Mouse (Mus musculus) liver, postnatal 0 days (tissue): ENCODE results near the gene Sspo. TPM values are rescaled to one million over a fixed set of nuclear protein-coding genes. Genes with fewer than 3 reads are reported as not detected.

ENCODE experiments used
- ATAC-seq: fragments of 200-750 bp; cut with Nextera tagmentation; 2 replicates; pipeline ENCODE4 v1.8.0; 2017; ENCODE audit warnings: mild to moderate bottlenecking, moderate library complexity
- DNase-seq: peaks from one replicate; pipeline ENCODE4 v3.0.0-alpha.2; 2016
- H3K27ac ChIP-seq: fragments of 300-500 bp; sonication (generic); 2 replicates; pipeline ENCODE4 v1.5.1; 2014; ENCODE audit warnings: antibody characterized with exemption, moderate library complexity, mild to moderate bottlenecking, low read depth
- H3K27me3 ChIP-seq: fragments of 300-500 bp; sonication (generic); 2 replicates; pipeline ENCODE4 v1.6.1; 2014; ENCODE audit warnings: low read length, control low read depth, mixed read lengths; ENCODE audit not compliant: insufficient read depth
- H3K36me3 ChIP-seq: fragments of 300-500 bp; sonication (generic); replicated peaks from 2 replicates; pipeline ENCODE4 v1.6.1; 2014; ENCODE audit warnings: mild to moderate bottlenecking, control low read depth, low read length, moderate library complexity, mixed read lengths; ENCODE audit not compliant: insufficient read depth
- H3K4me1 ChIP-seq: fragments of 300-500 bp; sonication (generic); 2 replicates; pipeline ENCODE4 v1.6.1; 2014; ENCODE audit warnings: antibody characterized with exemption, mild to moderate bottlenecking, control low read depth; ENCODE audit not compliant: insufficient read depth
- H3K4me2 ChIP-seq: fragments of 300-500 bp; sonication (generic); 2 replicates; pipeline ENCODE4 v1.6.1; 2014; ENCODE audit warnings: low read depth, mild to moderate bottlenecking, low read length, moderate library complexity, mixed read lengths
- H3K4me3 ChIP-seq: fragments of 300-500 bp; sonication (generic); 2 replicates; pipeline ENCODE4 v1.5.1; 2014; ENCODE audit warnings: low read depth, low read length
- H3K9ac ChIP-seq: fragments of 300-500 bp; sonication (generic); replicated peaks from 2 replicates; pipeline ENCODE4 v1.6.1; 2014; ENCODE audit warnings: mild to moderate bottlenecking, moderate library complexity
- H3K9me3 ChIP-seq: fragments of 300-500 bp; sonication (generic); 2 replicates; pipeline ENCODE4 v1.6.1; 2016; ENCODE audit warnings: mild to moderate bottlenecking, control low read depth, low read length, mixed read lengths
- CTCF ChIP-seq: sonication (generic); IDR thresholded peaks from 2 replicates; pipeline ENCODE4 v1.5.1; 2016; ENCODE audit warnings: antibody characterized with exemption, low read depth
- EP300 ChIP-seq: IDR thresholded peaks from 2 replicates; pipeline ENCODE4 v1.6.1; 2016; ENCODE audit warnings: antibody characterized with exemption, low read depth, mild to moderate bottlenecking
- WGBS: fragments of 180-500 bp; shearing (Covaris S2); extraction: QIAGEN DNeasy Blood & Tissue Kit; methylation state at CpG from one replicate; pipeline ENCODE4 v1.1.7; 2014; ENCODE audit not compliant: insufficient replicate concordance; 5-methylcytosine and 5-hydroxymethylcytosine counted together
- polyA plus RNA-seq: library from polyadenylated mRNA; unstranded; fragments of >200 nt; fragmentation: Nextera tagmentation; extraction: Ambion mirVana; gene quantifications from 2 replicates; pipeline ENCODE4 v1.2.1, GENCODE M21; 2015

The Sspo gene
- polyA plus RNA-seq, 1 experiment from 2014 or later = 0.06 TPM

DNA sequence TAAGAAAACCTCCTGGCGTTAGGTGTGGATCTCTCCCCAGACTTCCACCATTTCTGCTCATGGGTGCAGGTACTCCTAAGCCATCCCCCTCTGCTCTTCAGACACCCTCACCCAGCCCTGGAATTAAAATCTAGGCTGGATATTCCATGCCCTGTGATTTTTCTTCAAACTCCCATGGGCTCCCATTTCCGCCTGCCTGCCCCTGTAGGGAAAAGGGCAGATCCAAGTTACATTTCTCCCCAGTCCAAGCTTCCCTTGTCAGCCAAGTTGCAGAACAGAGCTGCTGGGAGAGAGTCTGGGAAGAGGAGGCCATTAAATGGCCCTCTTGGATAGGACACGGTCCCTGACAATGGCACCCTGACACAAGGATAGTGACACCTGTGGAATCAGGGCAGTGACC, 1.8 kb upstream of the Sspo start:
- no peak overlapping the region; the same call in 1 of the 2 replicates for H3K9ac ChIP-seq
- ATAC-seq (no peak), DNase-seq (no peak)
- 47% methylated on average over 3 of the region's 3 CpGs for WGBS
- peaks cover 5% of the 10 kb centered on the region; the same call in 1 of the 2 replicates for H3K36me3 ChIP-seq
- H3K9me3 ChIP-seq = no peaks in the 10 kb centered on the region
- H3K27me3 ChIP-seq = 0 out of 2 replicates have a peak, but pooled peaks cover 4% of the 10 kb centered on the region
- H3K4me1 ChIP-seq = peaks cover 2% of the 10 kb centered on the region; the same call in 1 of the 2 replicates
- peak overlapping the region; percentile 83; the same call in 1 of the 2 replicates for H3K27ac ChIP-seq
- TF ChIP-seq CTCF (no peak), EP300 (no peak)
- H3K4me3 ChIP-seq = peak overlapping the region; percentile 63
- H3K4me2 ChIP-seq = peak overlapping the region; percentile 85

DNA sequence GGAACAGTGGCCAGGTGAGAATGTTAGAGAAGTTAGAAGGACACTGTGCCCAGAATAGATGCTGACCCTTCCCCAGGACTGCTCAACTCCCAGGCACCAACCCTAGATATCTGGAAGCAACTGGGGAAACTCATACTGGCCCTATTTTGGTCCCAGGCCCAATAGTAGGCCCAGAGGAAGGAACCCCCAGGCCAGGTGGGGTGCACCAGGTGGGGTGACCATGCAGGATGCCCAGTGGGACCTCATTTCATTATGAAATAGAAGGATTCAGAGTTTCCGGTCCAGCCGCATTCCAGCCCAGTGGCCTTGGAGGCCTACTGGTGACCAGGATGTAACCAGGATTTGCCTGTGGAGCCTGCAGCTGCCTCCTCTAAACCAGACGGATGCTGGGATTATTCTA, 1.1 kb upstream of the Sspo start:
- WGBS = 83% methylated on average over 3 of the region's 3 CpGs
- TF ChIP-seq EP300 = no peak
- TF ChIP-seq CTCF = no peak
- no peak overlapping the region for H3K4me2 ChIP-seq
- no peak overlapping the region for H3K9ac ChIP-seq
- no peak overlapping the region for H3K27ac ChIP-seq
- H3K27me3 ChIP-seq = 0 out of 2 replicates have a peak, but pooled peaks cover 4% of the 10 kb centered on the region
- no peaks in the 10 kb centered on the region for H3K9me3 ChIP-seq
- DNase-seq (no peak), ATAC-seq (no peak)
- no peak overlapping the region for H3K4me3 ChIP-seq
- H3K36me3 ChIP-seq = peaks cover 4% of the 10 kb centered on the region; the same call in 1 of the 2 replicates
- peaks cover 2% of the 10 kb centered on the region; the same call in 1 of the 2 replicates for H3K4me1 ChIP-seq

DNA sequence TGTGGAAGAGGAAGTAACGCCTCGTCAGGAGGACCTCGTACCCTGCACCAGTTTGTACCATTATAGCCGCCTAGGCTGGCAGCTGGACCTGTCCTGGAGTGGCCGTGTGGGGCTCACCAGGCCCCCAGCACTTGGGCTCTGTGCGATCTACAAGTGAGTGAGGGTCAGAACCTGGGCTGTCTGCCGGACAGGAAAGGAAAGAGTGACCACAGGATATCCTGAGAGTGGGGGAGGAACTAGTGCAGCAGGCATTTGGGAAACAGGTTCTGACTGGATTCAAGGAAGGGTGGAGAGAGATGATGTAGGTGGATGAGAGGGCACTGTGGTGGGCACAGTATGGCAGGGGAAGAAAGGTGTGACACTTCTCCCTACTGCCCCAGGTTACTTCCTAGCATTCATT, 498 bp downstream of the Sspo start:
- ATAC-seq (no peak), DNase-seq (no peak)
- Histone ChIP-seq H3K4me2 (no peak overlapping the region), H3K4me1 (peaks cover 2% of the 10 kb centered on the region; the same call in 1 of the 2 replicates), H3K9ac (no peak overlapping the region), H3K36me3 (no peaks in the 10 kb centered on the region), H3K4me3 (no peak overlapping the region), H3K27ac (no peak overlapping the region), H3K9me3 (no peaks in the 10 kb centered on the region), H3K27me3 (0 out of 2 replicates have a peak, but pooled peaks cover 4% of the 10 kb centered on the region)
- no peak for TF ChIP-seq CTCF
- no peak for TF ChIP-seq EP300
- 51% methylated on average over 7 of the region's 7 CpGs for WGBS

DNA sequence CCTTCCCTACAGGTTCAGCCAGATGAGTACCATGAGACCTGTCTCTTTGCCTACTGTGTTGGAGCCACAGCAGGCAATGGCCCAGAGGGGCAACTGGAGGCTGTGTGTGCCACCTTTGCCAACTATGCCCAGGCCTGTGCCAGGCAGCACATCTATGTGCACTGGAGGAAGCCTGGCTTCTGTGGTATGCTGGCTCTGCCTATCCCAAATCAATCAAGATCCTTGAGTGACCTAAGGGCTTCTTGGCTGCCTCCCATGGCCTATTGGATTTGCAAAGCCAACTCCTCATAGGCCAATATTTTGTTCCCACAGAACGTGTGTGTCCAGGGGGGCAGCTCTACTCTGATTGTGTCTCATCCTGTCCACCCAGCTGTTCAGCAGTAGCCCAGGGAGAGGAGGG, 4.1 kb downstream of the Sspo start:
- no peak overlapping the region for H3K4me3 ChIP-seq
- no peak overlapping the region for H3K9ac ChIP-seq
- H3K9me3 ChIP-seq = no peaks in the 10 kb centered on the region
- no peaks in the 10 kb centered on the region for H3K36me3 ChIP-seq
- ATAC-seq = no peak
- no peaks in the 10 kb centered on the region for H3K27me3 ChIP-seq
- DNase-seq = no peak
- TF ChIP-seq CTCF (no peak), EP300 (no peak)
- 64% methylated on average over 1 of the region's 1 CpGs for WGBS
- H3K27ac ChIP-seq = no peak overlapping the region
- no peaks in the 10 kb centered on the region for H3K4me1 ChIP-seq
- H3K4me2 ChIP-seq = no peak overlapping the region

DNA sequence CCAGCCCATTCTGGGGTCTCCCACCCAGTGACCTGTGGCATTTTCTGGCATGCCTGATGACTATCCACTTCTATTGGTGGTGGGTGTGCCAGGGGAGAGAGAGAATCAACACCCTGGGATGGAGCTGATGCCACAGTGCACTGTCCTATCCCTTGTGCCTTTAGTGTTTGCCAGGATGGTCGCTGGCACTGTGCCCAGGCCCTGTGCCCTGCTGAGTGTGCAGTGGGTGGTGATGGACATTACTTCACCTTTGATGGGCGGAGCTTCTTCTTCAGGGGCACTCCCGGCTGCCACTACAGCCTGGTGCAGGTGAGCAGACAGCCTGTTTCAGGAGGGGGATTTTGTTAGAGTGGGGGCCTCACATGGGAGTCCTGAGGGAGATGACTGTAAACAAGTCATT, 4.7 kb downstream of the Sspo start:
- H3K9me3 ChIP-seq = no peaks in the 10 kb centered on the region
- H3K27me3 ChIP-seq = no peaks in the 10 kb centered on the region
- no peak for TF ChIP-seq CTCF
- no peak for TF ChIP-seq EP300
- H3K4me3 ChIP-seq = no peak overlapping the region
- no peaks in the 10 kb centered on the region for H3K4me1 ChIP-seq
- 65% methylated on average over 3 of the region's 3 CpGs for WGBS
- H3K4me2 ChIP-seq = no peak overlapping the region
- no peak overlapping the region for H3K9ac ChIP-seq
- DNase-seq (peak; percentile 30), ATAC-seq (no peak)
- no peaks in the 10 kb centered on the region for H3K36me3 ChIP-seq
- H3K27ac ChIP-seq = no peak overlapping the region

DNA sequence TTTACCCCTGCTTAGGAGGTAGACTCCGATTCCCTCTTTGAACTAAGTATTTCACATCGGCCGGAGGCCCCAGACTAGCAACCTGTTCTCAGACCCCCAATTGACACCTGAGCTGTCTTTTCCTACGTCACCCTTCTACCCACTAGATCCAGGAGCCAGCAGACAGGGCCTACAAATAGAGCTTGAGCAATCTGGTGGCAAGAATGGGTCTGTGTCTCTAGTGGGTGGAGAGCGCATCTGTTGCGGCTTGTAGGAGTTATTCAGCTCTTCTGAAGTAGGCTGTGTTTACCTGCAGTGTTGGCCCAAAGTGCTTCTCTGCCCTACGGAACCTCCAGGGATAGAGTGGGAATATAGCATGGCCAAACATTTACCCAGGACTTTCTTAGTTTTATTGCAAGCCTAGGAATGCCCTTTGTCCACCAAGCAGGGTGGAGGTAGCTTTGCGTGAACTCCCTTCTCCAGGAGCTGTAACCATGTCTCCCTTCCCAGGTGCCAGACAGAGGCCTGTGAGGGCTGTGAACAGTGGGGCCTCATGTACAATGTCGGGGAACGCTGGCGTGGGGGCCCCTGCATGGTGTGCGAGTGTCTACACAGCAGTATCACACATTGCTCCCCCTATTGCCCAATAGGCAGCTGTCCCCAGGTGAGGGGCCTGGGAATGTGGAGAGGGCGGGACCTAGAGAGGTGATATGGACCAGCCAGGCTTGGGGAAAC, 17.1 kb downstream of the Sspo start:
- DNase-seq (no peak), ATAC-seq (no peak)
- no peak overlapping the region for H3K4me3 ChIP-seq
- H3K27me3 ChIP-seq = no peaks in the 10 kb centered on the region
- no peak overlapping the region for H3K9ac ChIP-seq
- no peaks in the 10 kb centered on the region for H3K9me3 ChIP-seq
- TF ChIP-seq EP300 (no peak), CTCF (no peak)
- WGBS = 77% methylated on average over 13 of the region's 13 CpGs
- no peaks in the 10 kb centered on the region for H3K4me1 ChIP-seq
- H3K4me2 ChIP-seq = no peak overlapping the region
- H3K27ac ChIP-seq = no peak overlapping the region
- H3K36me3 ChIP-seq = no peaks in the 10 kb centered on the region
